Mouse (Mus musculus) layer of hippocampus, adult 8-10 months (tissue): ENCODE results near the gene Dync1i2. TPM values are rescaled to one million over a fixed set of nuclear protein-coding genes. Genes with fewer than 3 reads are reported as not detected.

Experiments
- DNase-seq, 2 experiments: peaks; one replicate each; pipeline ENCODE4 v3.0.0; 2022; ENCODE audit warnings: low spot score in 2 of 2
- total RNA-seq, 4 experiments: library from RNA; stranded (reverse); gene quantifications; 2 replicates each; pipeline ENCODE4 v1.2.4; 2022

Dync1i2 gene
- 100 to 1,000 TPM; 127 to 141 (median 138) TPM for total RNA-seq

- DNase-seq = peak; percentile 94
Observed at GRCm38 (mm10) chr2:71211591-71212359, at the start of gene Dync1i2. Gene Dync1i2 (plus strand): TSS chr2:71211706.

GRCm38 (mm10) chr2:71162831-71163621 lies 48.5 kb upstream of the Dync1i2 start:
- DNase-seq = no peak

- DNase-seq = no peak
Observed at GRCm38 (mm10) chr2:71167211-71167610, 44.3 kb upstream of the Dync1i2 start.

GRCm38 (mm10) chr2:71168461-71169021 lies 43.0 kb upstream of the Dync1i2 start:
- DNase-seq = no peak

- DNase-seq = no peak
Observed at GRCm38 (mm10) chr2:71173031-71173430, 38.5 kb upstream of the Dync1i2 start.

GRCm38 (mm10) chr2:71176329-71177249 lies 34.9 kb upstream of the Dync1i2 start:
- no peak for DNase-seq

GRCm38 (mm10) chr2:71177250-71177615 lies 34.3 kb upstream of the Dync1i2 start:
- no peak for DNase-seq

GRCm38 (mm10) chr2:71177760-71178159 lies 33.7 kb upstream of the Dync1i2 start:
- no peak for DNase-seq

GRCm38 (mm10) chr2:71179716-71180115 lies 31.8 kb upstream of the Dync1i2 start:
- no peak for DNase-seq

GRCm38 (mm10) chr2:71180566-71181217 lies 30.8 kb upstream of the Dync1i2 start:
- no peak for DNase-seq

- DNase-seq = no peak
Observed at GRCm38 (mm10) chr2:71187950-71188349, 23.6 kb upstream of the Dync1i2 start.

GRCm38 (mm10) chr2:71188861-71189260 lies 22.6 kb upstream of the Dync1i2 start:
- no peak for DNase-seq

- DNase-seq = no peak
Observed at GRCm38 (mm10) chr2:71191391-71192194, 19.9 kb upstream of the Dync1i2 start.

GRCm38 (mm10) chr2:71192195-71192807 lies 19.2 kb upstream of the Dync1i2 start:
- DNase-seq = no peak

- no peak for DNase-seq
Observed at GRCm38 (mm10) chr2:71194137-71194960, 17.2 kb upstream of the Dync1i2 start.

- no peak for DNase-seq
Observed at GRCm38 (mm10) chr2:71196947-71197346, 14.6 kb upstream of the Dync1i2 start.

- no peak for DNase-seq
Observed at GRCm38 (mm10) chr2:71198907-71199306, 12.6 kb upstream of the Dync1i2 start.

- no peak for DNase-seq
Observed at GRCm38 (mm10) chr2:71200485-71200884, 11.0 kb upstream of the Dync1i2 start.
